Mouse (Mus musculus) liver, embryonic 11.5 days (tissue): ENCODE measurements around the gene AC153137.1. TPM values are rescaled to one million over a fixed set of nuclear protein-coding genes. Genes with fewer than 3 reads are reported as not detected.

ENCODE experiments used
- ATAC-seq: fragments of 200-750 bp; cut with Nextera tagmentation; replicated peaks from 2 replicates; pipeline ENCODE4 v1.8.0; 2017; ENCODE audit warnings: moderate number of reproducible peaks, mild to moderate bottlenecking, moderate TSS enrichment, moderate library complexity; ENCODE audit not compliant: low FRiP score
- DNase-seq: peaks from one replicate; pipeline ENCODE4 v3.0.0-alpha.2; 2017; ENCODE audit warnings: low spot score
- H3K27ac ChIP-seq: fragments of 300-500 bp; sonication (generic); 2 replicates; pipeline ENCODE4 v1.5.1; 2014; ENCODE audit warnings: mild to moderate bottlenecking, low read depth, low read length, control low read depth
- H3K27me3 ChIP-seq: fragments of 300-500 bp; sonication (generic); replicated peaks from 2 replicates; pipeline ENCODE4 v1.6.1; 2014; ENCODE audit warnings: low read length, mixed read lengths; ENCODE audit not compliant: control insufficient read depth, insufficient read depth
- H3K36me3 ChIP-seq: fragments of 300-500 bp; sonication (generic); 2 replicates; pipeline ENCODE4 v1.6.1; 2014; ENCODE audit warnings: mild to moderate bottlenecking, low read length, moderate library complexity, mixed read lengths; ENCODE audit not compliant: control insufficient read depth, insufficient read depth
- H3K4me1 ChIP-seq: fragments of 300-500 bp; sonication (generic); replicated peaks from 2 replicates; pipeline ENCODE4 v1.6.1; 2014; ENCODE audit warnings: low read length, mixed read lengths; ENCODE audit not compliant: control insufficient read depth, insufficient read depth
- H3K4me2 ChIP-seq: fragments of 300-500 bp; sonication (generic); 2 replicates; pipeline ENCODE4 v1.6.1; 2014; ENCODE audit warnings: mild to moderate bottlenecking, control low read depth, moderate library complexity
- H3K4me3 ChIP-seq: fragments of 300-500 bp; sonication (generic); 2 replicates; pipeline ENCODE4 v1.5.1; 2014; ENCODE audit warnings: low read depth, low read length, control low read depth
- H3K9ac ChIP-seq: fragments of 300-500 bp; sonication (generic); 2 replicates; pipeline ENCODE4 v1.6.1; 2014; ENCODE audit warnings: low read depth, low read length, control low read depth
- H3K9me3 ChIP-seq: fragments of 300-500 bp; sonication (generic); 2 replicates; pipeline ENCODE4 v1.6.1; 2016; ENCODE audit warnings: low read length, inconsistent platforms, mixed read lengths; ENCODE audit not compliant: control insufficient read depth
- WGBS: fragments of 180-500 bp; shearing (Covaris S2); extraction: QIAGEN DNeasy Blood & Tissue Kit; methylation state at CpG from one replicate; pipeline ENCODE4 v1.1.7; 2014; 5-methylcytosine and 5-hydroxymethylcytosine counted together
- polyA plus RNA-seq: library from polyadenylated mRNA; unstranded; fragments of >200 nt; fragmentation: Nextera tagmentation; extraction: Ambion mirVana; gene quantifications from 2 replicates; pipeline ENCODE4 v1.2.1, GENCODE M21; 2014

Gene AC153137.1
- polyA plus RNA-seq, 1 experiment from 2014 or later = not detected

GRCm38 (mm10) chr1:30949710-30950455 lies 27.9 kb downstream of the AC153137.1 start:
- DNase-seq (peak; percentile 93), ATAC-seq (peak; percentile 97)
- Histone ChIP-seq H3K4me1 (no peaks in the 10 kb centered on the region), H3K4me3 (peak overlapping the region; percentile 90), H3K27me3 (no peaks in the 10 kb centered on the region), H3K4me2 (peak overlapping the region; percentile 59), H3K36me3 (peaks cover 3% of the 10 kb centered on the region; the same call in 1 of the 2 replicates), H3K9me3 (no peaks in the 10 kb centered on the region), H3K27ac (peak overlapping the region; percentile 83), H3K9ac (peak overlapping the region; percentile 94)
- WGBS = under 1% methylated on average over 66 of the region's 66 CpGs

GRCm38 (mm10) chr1:30948950-30949639 lies 28.7 kb downstream of the AC153137.1 start:
- under 1% methylated on average over 81 of the region's 85 CpGs for WGBS
- Histone ChIP-seq H3K27me3 (no peaks in the 10 kb centered on the region), H3K27ac (peak overlapping the region; percentile 83), H3K9me3 (no peaks in the 10 kb centered on the region), H3K4me2 (peak overlapping the region; percentile 69), H3K36me3 (peaks cover 9% of the 10 kb centered on the region), H3K4me3 (peak overlapping the region; percentile 90), H3K4me1 (no peaks in the 10 kb centered on the region), H3K9ac (peak overlapping the region; percentile 94)
- ATAC-seq = peak; percentile 65
- peak; percentile 77 for DNase-seq

- Histone ChIP-seq H3K4me1 (no peaks in the 10 kb centered on the region), H3K4me2 (peak overlapping the region; percentile 69), H3K9ac (peak overlapping the region; percentile 94), H3K27me3 (no peaks in the 10 kb centered on the region), H3K4me3 (peak overlapping the region; percentile 90), H3K9me3 (no peaks in the 10 kb centered on the region), H3K27ac (peak overlapping the region; percentile 83), H3K36me3 (peaks cover 15% of the 10 kb centered on the region)
- WGBS = under 1% methylated on average over 16 of the region's 16 CpGs
- no peak for ATAC-seq
- DNase-seq = peak; percentile 37
These were observed 29.3 kb downstream of the AC153137.1 start for GRCm38 (mm10) chr1:30948361-30948949.

- Histone ChIP-seq H3K9me3 (no peaks in the 10 kb centered on the region), H3K27ac (no peak overlapping the region), H3K27me3 (no peaks in the 10 kb centered on the region), H3K9ac (no peak overlapping the region), H3K4me2 (no peak overlapping the region), H3K4me1 (no peaks in the 10 kb centered on the region), H3K36me3 (peaks cover 18% of the 10 kb centered on the region), H3K4me3 (no peak overlapping the region)
- ATAC-seq (no peak), DNase-seq (no peak)
- 94% methylated on average over 6 of the region's 6 CpGs for WGBS
These were observed 32.6 kb downstream of the AC153137.1 start for GRCm38 (mm10) chr1:30945136-30945535.

GRCm38 (mm10) chr1:30940571-30940970 lies 37.2 kb downstream of the AC153137.1 start:
- WGBS = 84% methylated on average over 3 of the region's 3 CpGs
- no peak overlapping the region for H3K4me3 ChIP-seq
- no peak overlapping the region for H3K4me2 ChIP-seq
- H3K36me3 ChIP-seq = peaks cover 18% of the 10 kb centered on the region
- DNase-seq (no peak), ATAC-seq (no peak)
- H3K4me1 ChIP-seq = no peaks in the 10 kb centered on the region
- H3K27ac ChIP-seq = no peak overlapping the region
- H3K27me3 ChIP-seq = no peaks in the 10 kb centered on the region
- H3K9ac ChIP-seq = no peak overlapping the region
- H3K9me3 ChIP-seq = no peaks in the 10 kb centered on the region

- H3K4me2 ChIP-seq = no peak overlapping the region
- ATAC-seq (no peak), DNase-seq (no peak)
- H3K36me3 ChIP-seq = peaks cover 2% of the 10 kb centered on the region
- no peaks in the 10 kb centered on the region for H3K9me3 ChIP-seq
- no peak overlapping the region for H3K9ac ChIP-seq
- 74% methylated on average over 7 of the region's 7 CpGs for WGBS
- no peaks in the 10 kb centered on the region for H3K4me1 ChIP-seq
- H3K27ac ChIP-seq = no peak overlapping the region
- no peaks in the 10 kb centered on the region for H3K27me3 ChIP-seq
- no peak overlapping the region for H3K4me3 ChIP-seq
These were observed 39.4 kb downstream of the AC153137.1 start for GRCm38 (mm10) chr1:30938392-30938791.

- 53% methylated on average over 8 of the region's 8 CpGs for WGBS
- no peak overlapping the region for H3K9ac ChIP-seq
- no peak overlapping the region for H3K4me2 ChIP-seq
- no peak for ATAC-seq
- H3K27ac ChIP-seq = no peak overlapping the region
- no peak for DNase-seq
- H3K4me3 ChIP-seq = no peak overlapping the region
- no peaks in the 10 kb centered on the region for H3K36me3 ChIP-seq
- no peaks in the 10 kb centered on the region for H3K9me3 ChIP-seq
- H3K4me1 ChIP-seq = no peaks in the 10 kb centered on the region
- H3K27me3 ChIP-seq = no peaks in the 10 kb centered on the region
These were observed 40.3 kb downstream of the AC153137.1 start for GRCm38 (mm10) chr1:30937396-30937965.

GRCm38 (mm10) chr1:30936488-30936887 lies 41.3 kb downstream of the AC153137.1 start:
- no peak overlapping the region for H3K27ac ChIP-seq
- no peak for ATAC-seq
- H3K4me2 ChIP-seq = no peak overlapping the region
- no peak overlapping the region for H3K9ac ChIP-seq
- no peak overlapping the region for H3K4me3 ChIP-seq
- H3K36me3 ChIP-seq = no peaks in the 10 kb centered on the region
- 66% methylated on average over 2 of the region's 2 CpGs for WGBS
- H3K4me1 ChIP-seq = no peaks in the 10 kb centered on the region
- H3K27me3 ChIP-seq = no peaks in the 10 kb centered on the region
- H3K9me3 ChIP-seq = no peaks in the 10 kb centered on the region
- DNase-seq = no peak
